ENCODE assay signal across 24 mouse cellular contexts in genomic region chr16:11685735-11686340, GRCm38 (mm10).
A peak's percentile ranks its signal among the peaks of the same experiment; 100 is the strongest.
DNase-seq lines count a peak whose midpoint lies in the region; ATAC-seq lines count a peak whose summit lies in the region.
"Had no signal": no experiment of that assay in that cellular context is flagged by ENCODE, and none has a peak within 500 bp of the region (broad histone marks: within the 10 kb centered on the region; RNA-seq: fewer than 3 reads in every experiment).

No protein-coding gene starts in this region.

- no peaks in the 10 kb centered on the region for H3K27me3 ChIP-seq in heart, embryonic 11.5 days (ENCODE audit: control insufficient read depth, insufficient read depth, low read length)
- H3K27me3 ChIP-seq: heart, embryonic 15.5 days; megakaryocyte, embryonic 14.5 days; neural tube, embryonic 13.5 days had no signal

- DNase-seq in heart, adult 11 months = peak; percentile 59
- peak; percentile 55 for DNase-seq in naive thymus-derived CD4-positive, alpha-beta T cell, adult 2 months (ENCODE audit: low read depth)
- no peak for DNase-seq in right cerebral cortex, postnatal 25 days
- no peak for DNase-seq in spleen, postnatal 4 days (ENCODE audit: low spot score in 2 of 2)
- no peak for DNase-seq in cerebellum, adult 11-12 months
- DNase-seq: adrenal gland, postnatal 36 days; cerebellum, adult 18-20 months; cerebellum, postnatal 25 days; heart, adult 18-20 months; kidney, adult 8-10 months; kidney, postnatal 36 days; layer of hippocampus, adult 9-11 months; left cerebral cortex, postnatal 4 days; liver; lung, postnatal 10 days; thymus, adult 18-20 months had no signal

- no peak overlapping the region for H3K4me2 ChIP-seq in heart, embryonic 11.5 days
- H3K4me2 ChIP-seq: heart, embryonic 15.5 days; neural tube, embryonic 13.5 days had no signal

- H3K9ac ChIP-seq in heart, embryonic 11.5 days (ENCODE audit: low read depth, low read length) = no peak overlapping the region
- H3K9ac ChIP-seq: heart, embryonic 15.5 days; neural tube, embryonic 13.5 days had no signal

- no peaks in the 10 kb centered on the region for H3K9me3 ChIP-seq in heart, embryonic 11.5 days (replicated peaks; ENCODE audit: control insufficient read depth, low read length)
- H3K9me3 ChIP-seq: heart, embryonic 15.5 days; hindbrain, embryonic 10.5 days; megakaryocyte, embryonic 14.5 days; neural tube, embryonic 13.5 days had no signal

- ATAC-seq in heart, embryonic 11.5 days (replicated peaks; ENCODE audit: insufficient number of reproducible peaks, low FRiP score, low TSS enrichment) = no peak
- peak; percentile 48 for ATAC-seq in CD4-positive, CD25-positive, alpha-beta regulatory T cell, adult 4 months
- peak; percentile 50 for ATAC-seq in granulocyte monocyte progenitor cell, adult 5-6 weeks (replicated peaks; ENCODE audit: poor library complexity, severe bottlenecking)

- 76% methylated on average over 3 of the region's 3 CpGs for WGBS in heart, embryonic 11.5 days (ENCODE audit: insufficient replicate concordance)

- no peak overlapping the region for H3K27ac ChIP-seq in heart, embryonic 11.5 days (ENCODE audit: low read depth, low read length)
- H3K27ac ChIP-seq: heart, embryonic 15.5 days; hindbrain, embryonic 10.5 days; left cerebral cortex, adult 2 months; neural tube, embryonic 13.5 days had no signal

- no peak overlapping the region for H3K4me3 ChIP-seq in heart, embryonic 11.5 days (ENCODE audit: low read depth, low read length)
- H3K4me3 ChIP-seq: heart, embryonic 15.5 days; hindbrain, embryonic 10.5 days; left cerebral cortex, adult 2 months; megakaryocyte, embryonic 14.5 days; neural tube, embryonic 13.5 days had no signal

- H3K4me1 ChIP-seq in heart, embryonic 11.5 days (ENCODE audit: control insufficient read depth, insufficient read depth, low read length) = no peaks in the 10 kb centered on the region
- H3K4me1 ChIP-seq: hindbrain, embryonic 10.5 days had no signal

- H3K36me3 ChIP-seq in heart, embryonic 11.5 days (ENCODE audit: control insufficient read depth, insufficient read depth, low read length) = no peaks in the 10 kb centered on the region
- H3K36me3 ChIP-seq: heart, embryonic 15.5 days; hindbrain, embryonic 10.5 days; neural tube, embryonic 13.5 days had no signal

Comparison
In these comparisons a context has a peak if more than half of its experiments do, and no peak if none do; other contexts are left out.
1. DNase-seq: peak in heart, adult 11 months (single experiment) and naive thymus-derived CD4-positive, alpha-beta T cell, adult 2 months (single experiment); none in right cerebral cortex, postnatal 25 days (single experiment), spleen, postnatal 4 days (0 of 2) and cerebellum, adult 11-12 months (single experiment).